Comparison of ENCODE assay signal across 32 mouse cellular contexts in genomic region chr7:126435801-126436200, GRCm38 (mm10). TPM values are rescaled to one million over a fixed set of nuclear protein-coding genes. Genes with fewer than 3 reads are reported as not detected.
"Had no signal": no experiment of that assay in that cellular context is flagged by ENCODE, and none has a peak within 500 bp of the region (broad histone marks: within the 10 kb centered on the region; RNA-seq: fewer than 3 reads in every experiment).

No protein-coding gene starts in this region.

- DNase-seq: gastrocnemius, adult 2 months; gastrocnemius, postnatal 10 days; gastrocnemius, postnatal 25 days; heart, adult 18-20 months; heart, postnatal 10 days; heart, postnatal 4 days; kidney, adult 18-20 months; kidney, adult 8-10 months; kidney, postnatal 10 days; kidney, postnatal 25 days; kidney, postnatal 4 days; left cerebral cortex, postnatal 4 days had no signal

- ATAC-seq: hindbrain, embryonic 16.5 days; inflammation-experienced regulatory T-cells, adult 6 months; intestine, embryonic 15.5 days; intestine, postnatal 0 days; liver, embryonic 12.5 days had no signal

- H3K9me3 ChIP-seq: heart, embryonic 10.5 days; heart, embryonic 12.5 days; hindbrain, embryonic 10.5 days; intestine, embryonic 15.5 days; limb, embryonic 13.5 days; limb, embryonic 15.5 days; liver, embryonic 12.5 days had no signal

- H3K27ac ChIP-seq: gastrocnemius, adult 2 months; heart, embryonic 10.5 days; hindbrain, embryonic 10.5 days; hindbrain, embryonic 14.5 days; intestine, embryonic 15.5 days; layer of hippocampus, adult 2 months; left cerebral cortex, adult 2 months; limb, embryonic 13.5 days; limb, embryonic 15.5 days; liver, embryonic 12.5 days; liver, embryonic 14.5 days had no signal

- H3K4me1 ChIP-seq: heart, embryonic 10.5 days; heart, embryonic 12.5 days; intestine, embryonic 15.5 days; limb, embryonic 13.5 days; limb, embryonic 15.5 days had no signal

- H3K4me2 ChIP-seq: heart, embryonic 12.5 days; hindbrain, embryonic 14.5 days; intestine, embryonic 15.5 days; limb, embryonic 13.5 days; limb, embryonic 15.5 days; liver, embryonic 12.5 days had no signal

- H3K4me3 ChIP-seq: gastrocnemius, adult 2 months; heart, embryonic 10.5 days; heart, embryonic 12.5 days; hindbrain, embryonic 10.5 days; intestine, embryonic 15.5 days; layer of hippocampus, adult 2 months; left cerebral cortex, adult 2 months; limb, embryonic 13.5 days; limb, embryonic 15.5 days; liver, embryonic 12.5 days had no signal

- H3K27me3 ChIP-seq: heart, embryonic 12.5 days; intestine, embryonic 15.5 days; limb, embryonic 13.5 days; limb, embryonic 15.5 days; liver, embryonic 12.5 days had no signal

- H3K9ac ChIP-seq: heart, embryonic 12.5 days; hindbrain, embryonic 14.5 days; intestine, embryonic 15.5 days; limb, embryonic 13.5 days; limb, embryonic 15.5 days; liver, embryonic 12.5 days; liver, embryonic 14.5 days had no signal

RNA-seq across cellular contexts. Expression of gene Cd19, which starts 21.1 kb away (rescaled TPM):
- total RNA-seq: gastrocnemius, adult 2 months; granulocyte monocyte progenitor cell, adult 5-6 weeks; layer of hippocampus, adult 2 months; layer of hippocampus, postnatal 25 days; left cerebral cortex, adult 2 months; left cerebral cortex, postnatal 25 days had no signal
- polyA plus RNA-seq: heart, embryonic 10.5 days; heart, embryonic 12.5 days; heart, embryonic 14.5 days; hindbrain, embryonic 10.5 days; hindbrain, embryonic 14.5 days; hindbrain, embryonic 16.5 days; intestine, embryonic 15.5 days; kidney, embryonic 14.5 days; limb, embryonic 11.5 days; limb, embryonic 13.5 days; liver, embryonic 12.5 days had no signal

RNA-seq across cellular contexts. Expression of gene Atp2a1, which starts 27.1 kb away (rescaled TPM):
- total RNA-seq: granulocyte monocyte progenitor cell, adult 5-6 weeks had no signal
